Mouse (Mus musculus): ENCODE measurements around the gene Clca1. TPM values are rescaled to one million over a fixed set of nuclear protein-coding genes. Genes with fewer than 3 reads are reported as not detected.

The Clca1 gene
- total and polyA plus RNA-seq, 3 experiments = not detected

GRCm38 (mm10) chr3:145078405-145078804, 45.8 kb upstream of the Clca1 start:
- Histone ChIP-seq H3K9me3 (replicated peaks; ENCODE audit: insufficient read depth, low read length) (no peaks in the 10 kb centered on the region), H3K27me3 (ENCODE audit: control insufficient read depth in 1 of 2, insufficient read depth in 2 of 2, low read length in 2 of 2) (no peaks in the 10 kb centered on the region; a peak in 2 of 4 replicates), H3K27ac (ENCODE audit: control insufficient read depth, low read depth, low read length) (no peak overlapping the region), H3K36me3 (ENCODE audit: control insufficient read depth in 1 of 2, insufficient read depth in 2 of 2, low read length in 2 of 2) (peaks cover 0 to 3% of the 10 kb centered on the region in 2 experiments; a peak in 2 of 4 replicates), H3K9ac (ENCODE audit: control insufficient read depth, low read depth, low read length, poor library complexity, severe bottlenecking) (no peak overlapping the region), H3K79me2 (ENCODE audit: control insufficient read depth, insufficient read depth, low read length, poor library complexity) (no peaks in the 10 kb centered on the region), H3K4me3 (ENCODE audit: control insufficient read depth in 1 of 2, insufficient read depth in 1 of 2, low read depth in 2 of 2, low read length in 2 of 2) (no peak overlapping the region), H3K4me1 (ENCODE audit: control insufficient read depth in 1 of 2, insufficient read depth in 2 of 2, low read length in 2 of 2) (no peaks in the 10 kb centered on the region)
- TF ChIP-seq CTCF (IDR thresholded peaks at IDR 0.05 in 2 of 3, conservative IDR thresholded peaks at IDR 0.05 in 1 of 3; ENCODE audit: control insufficient read depth in 1 of 3, insufficient read depth in 1 of 3, low read depth in 2 of 3, low read length in 3 of 3, poor library complexity in 1 of 3, severe bottlenecking in 1 of 3) (no peak), USF1 (IDR thresholded peaks at IDR 0.05; ENCODE audit: low read depth, low read length) (no peak), ZC3H11A (IDR thresholded peaks at IDR 0.05; ENCODE audit: low read depth, low read length) (no peak), MXI1 (IDR thresholded peaks at IDR 0.05; ENCODE audit: low read depth, low read length) (no peak), ELF1 (IDR thresholded peaks at IDR 0.05; ENCODE audit: low read depth, low read length) (no peak), TAL1 (IDR thresholded peaks at IDR 0.05; ENCODE audit: low read length) (no peak), HCFC1 (IDR thresholded peaks at IDR 0.05; ENCODE audit: low read depth, low read length) (no peak), UBTF (IDR thresholded peaks at IDR 0.05; ENCODE audit: borderline replicate concordance, insufficient read depth, low read depth, low read length) (no peak), NRF1 (IDR thresholded peaks at IDR 0.05; ENCODE audit: insufficient read depth, low read depth, low read length, poor library complexity, severe bottlenecking) (no peak), CHD2 (IDR thresholded peaks at IDR 0.05; ENCODE audit: low read length) (no peak), JUND (IDR thresholded peaks at IDR 0.05; ENCODE audit: low read depth, low read length) (no peak), ZNF384 (IDR thresholded peaks at IDR 0.05; ENCODE audit: low read depth, low read length) (no peak), POLR2A (IDR thresholded peaks at IDR 0.05; ENCODE audit: control insufficient read depth in 1 of 2, insufficient read depth in 1 of 2, low read depth in 1 of 2, low read length in 2 of 2, poor library complexity in 1 of 2) (no peak), GABPA (IDR thresholded peaks at IDR 0.05; ENCODE audit: low read depth, low read length) (no peak), TBP (IDR thresholded peaks at IDR 0.05; ENCODE audit: low read depth, low read length) (no peak), ZKSCAN1 (IDR thresholded peaks at IDR 0.05; ENCODE audit: low read depth, low read length) (no peak), MAFK (IDR thresholded peaks at IDR 0.05; ENCODE audit: borderline replicate concordance, low read depth, low read length) (no peak), E2F4 (IDR thresholded peaks at IDR 0.05; ENCODE audit: borderline replicate concordance, low read depth, low read length) (no peak), GATA1 (IDR thresholded peaks at IDR 0.05; ENCODE audit: low read depth, low read length) (no peak), POLR2AphosphoS5 (IDR thresholded peaks at IDR 0.05; ENCODE audit: borderline replicate concordance, low read depth, low read length) (no peak)
- DNase-seq (ENCODE audit: low read depth, low spot score) = no peak

- H3K27ac ChIP-seq (ENCODE audit: control insufficient read depth, low read depth, low read length) = no peak overlapping the region
- H3K9ac ChIP-seq (ENCODE audit: control insufficient read depth, low read depth, low read length, poor library complexity, severe bottlenecking) = no peak overlapping the region
- TF ChIP-seq BHLHE40 (IDR thresholded peaks at IDR 0.05; ENCODE audit: borderline replicate concordance, low read depth, low read length) = no peak
- TF ChIP-seq HCFC1 (IDR thresholded peaks at IDR 0.05; ENCODE audit: low read depth, low read length) = no peak
- no peak for TF ChIP-seq GATA1 (IDR thresholded peaks at IDR 0.05; ENCODE audit: low read depth, low read length)
- no peak for TF ChIP-seq ELF1 (IDR thresholded peaks at IDR 0.05; ENCODE audit: low read depth, low read length)
- no peak for TF ChIP-seq MAX (IDR thresholded peaks at IDR 0.05; ENCODE audit: low read length)
- TF ChIP-seq MYC (IDR thresholded peaks at IDR 0.05; ENCODE audit: low read depth, low read length) = no peak
- TF ChIP-seq E2F4 (IDR thresholded peaks at IDR 0.05; ENCODE audit: borderline replicate concordance, low read depth, low read length) = no peak
- TF ChIP-seq ETS1 (IDR thresholded peaks at IDR 0.05; ENCODE audit: low read depth, low read length) = no peak
- DNase-seq (ENCODE audit: low read depth, low spot score) = no peak
- H3K4me3 ChIP-seq (ENCODE audit: control insufficient read depth in 1 of 2, insufficient read depth in 1 of 2, low read depth in 2 of 2, low read length in 2 of 2) = no peak overlapping the region
- no peaks in the 10 kb centered on the region for H3K4me1 ChIP-seq (ENCODE audit: control insufficient read depth in 1 of 2, insufficient read depth in 2 of 2, low read length in 2 of 2)
- no peaks in the 10 kb centered on the region for H3K9me3 ChIP-seq (replicated peaks; ENCODE audit: insufficient read depth, low read length)
- H3K36me3 ChIP-seq (ENCODE audit: control insufficient read depth in 1 of 2, insufficient read depth in 2 of 2, low read length in 2 of 2) = no peaks in the 10 kb centered on the region
- H3K27me3 ChIP-seq (ENCODE audit: control insufficient read depth in 1 of 2, insufficient read depth in 2 of 2, low read length in 2 of 2) = no peaks in the 10 kb centered on the region; a peak in 1 of 4 replicates
- no peaks in the 10 kb centered on the region for H3K79me2 ChIP-seq (ENCODE audit: control insufficient read depth, insufficient read depth, low read length, poor library complexity)
Measured at GRCm38 (mm10) chr3:145072339-145072738, 39.8 kb upstream of the Clca1 start.

All from MEL (cell line).